Mouse (Mus musculus) embryo, embryonic 11 days (tissue): ENCODE measurements around the gene Zfp607b.

ENCODE experiments used
- DNase-seq: peaks from one replicate; pipeline ENCODE4 v3.0.0-alpha.2; 2015

The Zfp607b gene

GRCm38 (mm10) chr7:27688815-27689612, at the start of gene Zfp607b:
Zfp607b (plus strand) TSS chr7:27689340.
- peak; percentile 94 for DNase-seq

GRCm38 (mm10) chr7:27644471-27644870, 44.7 kb upstream of the Zfp607b start:
- no peak for DNase-seq

- DNase-seq: no peak
Observed at GRCm38 (mm10) chr7:27646516-27646915, 42.6 kb upstream of the Zfp607b start.

DNA sequence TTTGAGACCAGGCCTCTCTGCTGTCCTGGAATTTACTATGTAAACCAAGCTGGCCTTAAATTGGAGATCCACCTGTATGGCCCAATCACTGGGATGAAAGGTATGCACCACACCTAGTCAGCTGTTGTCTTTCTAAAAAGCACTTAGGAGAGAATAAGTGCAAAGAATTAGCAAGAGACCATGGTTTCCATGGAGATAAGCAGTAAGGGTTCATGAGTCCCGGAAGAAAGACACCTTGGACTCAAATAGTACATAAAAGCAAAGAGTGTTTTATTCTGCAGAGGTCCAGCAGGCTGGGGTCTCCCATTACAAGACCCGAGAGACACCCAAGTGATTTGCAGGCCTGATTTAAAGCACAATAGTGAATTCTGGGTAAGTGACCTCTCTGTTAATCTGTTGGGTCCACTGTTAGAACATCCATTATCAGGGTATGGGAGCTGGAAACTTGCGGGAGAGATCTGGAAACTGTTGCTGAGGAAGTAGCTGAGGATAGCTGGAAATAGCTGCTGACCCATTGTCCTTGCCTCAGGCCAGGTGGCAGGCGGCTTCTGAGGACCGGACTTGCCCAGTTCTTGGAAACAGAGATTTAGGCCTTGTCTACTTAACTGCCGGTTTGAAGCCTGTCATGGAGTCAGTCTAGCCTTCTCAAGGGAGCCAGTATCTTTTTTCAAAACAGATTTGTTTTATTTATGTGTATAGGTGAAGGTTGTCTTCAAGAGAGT, 41.7 kb upstream of the Zfp607b start:
- DNase-seq: no peak

DNA sequence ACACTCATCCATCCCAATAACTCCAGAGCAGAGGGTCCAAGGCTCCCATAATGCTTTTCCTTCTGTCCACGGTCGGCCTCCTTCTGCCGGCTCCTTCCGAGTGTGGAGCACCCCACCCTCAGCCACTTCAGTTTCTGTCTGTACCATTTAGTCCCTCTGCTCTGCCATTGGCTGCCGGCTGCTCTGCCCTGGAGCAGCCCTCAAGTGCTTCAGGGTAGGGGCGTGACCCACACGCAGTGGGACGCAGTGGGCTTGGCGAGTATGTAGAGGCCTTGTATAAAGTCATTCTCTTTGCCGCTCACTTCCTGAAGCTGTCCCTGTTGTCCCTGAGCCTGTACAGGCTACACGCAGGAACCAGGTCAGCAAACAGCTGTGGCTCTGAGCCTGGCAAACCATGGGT, 39.4 kb upstream of the Zfp607b start:
- DNase-seq: no peak

DNA sequence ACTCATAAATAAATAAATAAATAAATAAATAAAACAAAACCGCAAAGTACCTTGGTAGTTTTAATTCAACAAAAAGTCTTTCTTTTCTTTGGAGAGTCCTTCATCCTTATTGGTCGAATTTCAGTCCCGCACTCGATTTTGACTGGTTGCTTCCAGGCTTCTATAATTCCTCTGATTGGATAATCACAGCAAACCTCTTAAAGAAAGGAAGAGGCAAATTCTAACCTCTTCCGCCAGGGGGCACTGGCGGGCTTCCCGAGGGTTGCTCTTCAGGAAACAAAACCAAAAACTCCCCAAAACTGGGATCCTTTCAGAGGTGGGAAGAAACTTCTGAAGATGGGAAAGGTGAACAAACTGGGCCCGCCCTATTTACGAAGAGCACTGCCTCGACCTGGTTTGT, 38.2 kb upstream of the Zfp607b start:
- peak; percentile 86 for DNase-seq

DNA sequence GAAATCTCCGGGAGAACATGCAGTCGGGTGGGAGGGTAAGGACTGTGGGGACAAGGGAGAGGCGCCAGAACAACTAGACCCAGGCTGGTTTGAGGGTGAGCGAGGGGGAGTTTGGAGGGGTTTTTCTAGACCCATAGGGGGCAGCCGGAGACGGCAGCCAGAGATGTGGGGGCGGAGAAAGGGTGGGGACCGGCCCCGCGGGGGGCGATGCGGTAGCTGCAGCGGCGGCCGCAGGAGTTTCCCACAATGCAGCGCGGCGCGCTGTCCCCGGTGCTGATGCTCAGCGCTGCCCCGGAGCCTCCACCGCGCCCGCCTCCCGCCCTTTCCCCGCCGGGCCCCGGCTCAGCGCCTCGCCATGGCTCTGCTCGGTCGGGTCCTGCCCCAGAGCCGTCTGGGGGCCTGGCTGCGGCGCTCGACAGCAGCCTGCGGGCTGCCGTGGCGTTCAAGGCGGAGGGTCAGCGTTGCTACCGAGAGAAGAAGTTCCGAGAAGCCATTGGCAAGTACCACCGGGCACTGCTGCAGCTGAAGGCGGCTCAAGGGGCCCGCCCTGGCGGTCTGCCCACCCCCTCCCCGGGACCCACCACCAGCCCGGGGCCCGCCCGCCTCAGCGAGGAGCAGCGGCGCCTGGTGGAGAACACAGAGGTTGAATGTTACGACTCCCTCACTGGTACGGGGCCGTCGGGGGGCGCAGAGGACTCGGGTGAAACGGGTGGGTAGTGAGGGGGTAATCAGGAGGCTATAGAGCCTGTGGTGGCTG, 35.3 kb upstream of the Zfp607b start, which contains the start of gene Ttc9b:
TSS of gene Ttc9b (plus strand) at position 235 of the 757 bp plus-strand sequence.
- peak; percentile 82 for DNase-seq

GRCm38 (mm10) chr7:27654607-27655276, 34.4 kb upstream of the Zfp607b start:
- DNase-seq: peak; percentile 40

DNA sequence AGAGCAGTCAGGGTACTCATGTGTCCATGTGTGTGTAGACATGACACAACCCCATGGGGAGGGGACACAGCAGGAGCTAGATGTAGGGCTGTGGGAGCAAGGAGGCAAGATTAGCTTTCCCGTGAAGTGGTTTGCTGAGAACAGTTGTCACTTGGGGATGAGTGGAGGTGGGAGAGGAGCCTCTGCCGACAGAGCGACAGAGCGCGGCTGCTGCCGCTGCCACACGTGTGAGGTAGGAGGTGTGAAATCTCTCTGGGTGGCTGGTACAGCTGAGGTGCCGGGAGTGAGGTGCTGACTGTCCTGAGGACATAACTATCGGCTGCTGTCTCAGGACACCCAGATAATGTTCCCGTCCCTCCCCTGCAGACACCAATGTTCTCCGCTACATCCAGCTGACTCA, 33.6 kb upstream of the Zfp607b start:
- DNase-seq: no peak

GRCm38 (mm10) chr7:27656600-27656999, 32.5 kb upstream of the Zfp607b start:
- DNase-seq: no peak

GRCm38 (mm10) chr7:27657824-27658395, 31.2 kb upstream of the Zfp607b start:
- DNase-seq: no peak

DNA sequence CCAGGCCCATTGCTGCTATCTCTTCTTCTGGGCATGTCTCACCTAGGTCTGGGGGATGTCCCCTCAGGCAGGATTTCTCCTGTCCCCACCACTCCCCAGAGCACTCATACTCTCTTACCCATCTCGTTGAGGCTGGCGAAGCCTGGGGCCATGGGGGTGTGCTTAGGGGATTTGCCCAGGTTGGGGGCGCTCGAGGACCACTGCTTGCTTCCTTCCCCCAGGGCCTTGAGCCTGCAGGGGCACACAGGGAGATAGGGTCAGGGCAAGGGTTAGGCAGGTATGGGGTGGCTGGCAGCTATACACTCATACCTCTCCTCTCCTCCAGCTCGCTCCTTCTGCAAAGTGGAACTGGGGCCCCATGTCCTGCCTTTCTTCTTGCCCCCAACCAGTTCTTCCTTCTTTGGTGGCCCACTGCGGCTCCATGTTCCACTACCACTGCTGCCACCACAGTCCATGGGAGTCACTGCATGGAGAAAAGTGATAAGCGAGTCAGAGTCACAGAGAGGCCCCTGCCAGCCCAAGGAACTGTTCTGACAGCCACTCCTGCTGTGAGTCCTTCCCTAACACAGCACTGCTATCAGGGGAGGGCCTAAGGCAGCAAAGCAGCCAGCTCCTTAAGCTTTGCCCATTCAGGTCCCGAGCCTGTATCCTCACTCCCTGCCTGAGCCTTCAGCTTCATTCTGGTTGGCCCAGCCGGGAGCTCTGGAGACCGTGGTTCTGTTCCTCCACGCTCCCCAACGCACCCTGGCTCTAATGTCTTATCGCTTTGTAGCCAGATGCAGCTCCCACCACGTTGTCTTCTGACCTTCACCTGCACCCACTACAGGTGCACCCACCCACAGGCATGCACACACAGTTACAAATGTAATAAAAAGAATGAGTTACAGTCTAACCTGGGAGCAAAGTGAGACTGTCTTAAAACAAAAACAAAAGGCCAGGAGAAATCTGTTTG, 30.2 kb upstream of the Zfp607b start:
- no peak for DNase-seq

GRCm38 (mm10) chr7:27662038-27662437, 27.1 kb upstream of the Zfp607b start:
- no peak for DNase-seq

DNA sequence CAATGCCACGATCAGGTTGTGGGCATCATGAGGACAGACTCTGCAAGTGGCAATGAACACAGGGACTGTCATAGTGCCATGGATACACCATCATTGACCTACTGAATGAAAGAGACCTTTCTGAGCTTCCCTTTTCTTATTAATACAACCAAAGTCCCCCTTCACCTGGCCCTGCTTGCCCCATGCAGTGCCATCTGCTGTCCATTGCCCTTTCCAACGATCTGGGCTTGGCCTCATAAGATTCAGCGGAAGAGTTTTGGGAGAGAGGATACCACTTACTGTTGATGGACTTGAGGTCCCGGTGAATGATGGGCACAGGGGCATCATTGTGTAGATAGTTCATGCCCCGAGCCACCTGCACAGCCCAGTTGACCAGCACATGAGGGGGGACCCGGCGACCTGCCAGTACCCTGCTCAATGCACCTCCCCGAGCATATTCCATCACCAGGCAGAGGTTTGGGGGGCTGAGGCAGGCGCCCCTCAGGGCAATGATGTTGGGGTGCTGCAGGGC, 16.0 kb upstream of the Zfp607b start:
- DNase-seq: no peak

GRCm38 (mm10) chr7:27673575-27674131, 15.5 kb upstream of the Zfp607b start:
- peak; percentile 42 for DNase-seq

- DNase-seq: no peak
Observed at GRCm38 (mm10) chr7:27674195-27674521, 15.0 kb upstream of the Zfp607b start.

GRCm38 (mm10) chr7:27674522-27675221, 14.5 kb upstream of the Zfp607b start, which contains the start of gene Map3k10:
Map3k10 (minus strand) TSS chr7:27674598.
- DNase-seq: peak; percentile 96

- no peak for DNase-seq
Observed at GRCm38 (mm10) chr7:27675222-27675612, 13.9 kb upstream of the Zfp607b start.

DNA sequence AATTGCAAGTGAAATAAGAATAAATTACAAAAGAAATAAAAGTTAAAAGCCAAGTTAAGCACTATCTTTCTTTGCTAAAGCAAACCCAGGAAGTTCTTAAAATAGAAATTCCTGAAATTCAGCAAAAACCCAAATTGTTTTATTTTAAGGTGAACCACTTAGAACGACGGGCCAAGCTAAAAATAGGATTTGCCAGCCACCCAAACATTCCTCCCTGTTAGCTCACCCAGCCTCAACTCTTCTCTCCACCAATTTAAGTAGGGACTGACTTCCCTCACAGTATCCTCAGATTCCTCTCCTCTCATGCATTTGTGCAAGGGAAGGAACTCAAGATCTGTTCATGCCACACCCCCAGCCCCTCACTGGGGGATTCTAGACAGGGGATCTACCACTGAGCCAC, 5.9 kb upstream of the Zfp607b start:
- DNase-seq: no peak

DNA sequence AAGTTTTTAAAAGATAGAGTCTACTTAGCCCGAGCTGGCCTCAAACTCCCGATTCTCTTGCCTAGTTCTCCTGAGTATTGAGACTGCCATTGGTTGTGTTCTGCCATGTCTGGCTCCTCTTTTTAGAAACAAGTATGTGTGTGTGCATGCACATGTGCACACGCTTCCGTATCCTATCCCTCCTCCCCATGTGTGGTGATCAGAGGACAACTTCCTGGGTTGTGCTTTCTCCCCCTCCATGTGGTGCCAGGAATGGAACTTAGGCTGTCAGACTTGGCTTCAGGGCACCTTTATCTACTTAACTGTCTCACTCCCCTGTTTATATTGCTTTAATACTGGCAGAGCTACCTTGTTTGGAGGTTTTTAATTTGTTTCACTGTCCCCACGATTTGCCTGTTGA, 3.9 kb upstream of the Zfp607b start:
- DNase-seq: no peak
